11 mouse cellular contexts compared by ENCODE assay signal in the genomic region with DNA sequence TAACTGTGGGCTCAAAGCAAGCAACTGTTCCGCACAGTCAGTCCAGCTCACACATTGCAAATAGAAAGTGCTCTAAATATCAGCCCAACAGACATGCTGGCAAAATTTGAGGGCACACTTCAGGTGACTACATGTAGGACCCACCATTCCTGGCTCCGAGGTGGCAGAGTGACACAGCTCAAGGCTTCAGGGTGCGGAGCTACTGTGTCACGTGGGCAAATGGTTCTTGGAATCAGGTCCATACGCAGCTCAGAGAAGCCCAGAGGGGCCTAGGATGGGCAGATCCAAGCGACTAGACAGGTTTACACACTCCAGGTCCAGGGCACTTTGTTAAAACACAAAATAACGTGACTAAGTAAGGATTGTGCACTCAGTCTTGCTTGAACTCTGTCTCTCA.
A peak's percentile ranks its signal among the peaks of the same experiment; 100 is the strongest.
DNase-seq lines count a peak whose midpoint lies in the region; ATAC-seq and TF ChIP-seq lines count a peak whose summit lies in the region.
"Had no signal": no experiment of that assay in that cellular context is flagged by ENCODE, and none has a peak within 500 bp of the region (broad histone marks: within the 10 kb centered on the region; RNA-seq: fewer than 3 reads in every experiment).

No protein-coding gene starts in this region.

- TF ChIP-seq CTCF in gastrocnemius, adult 2 months (IDR thresholded peaks at IDR 0.05): no peak
- no peak for TF ChIP-seq CTCF in kidney, adult 2 months (conservative IDR thresholded peaks at IDR 0.05; ENCODE audit: insufficient read depth, insufficient read length, low read depth, low read length)

- no peak overlapping the region for H3K4me2 ChIP-seq in limb, embryonic 11.5 days (ENCODE audit: low read depth, severe bottlenecking)

- no peaks in the 10 kb centered on the region for H3K27me3 ChIP-seq in kidney, adult 2 months (replicated peaks; ENCODE audit: control insufficient read depth, insufficient read depth, low read length)
- no peaks in the 10 kb centered on the region for H3K27me3 ChIP-seq in limb, embryonic 11.5 days (ENCODE audit: control insufficient read depth, insufficient read depth, low read length)

- peak overlapping the region; percentile 25; the same call in 1 of the 2 replicates for H3K4me3 ChIP-seq in gastrocnemius, adult 2 months
- H3K4me3 ChIP-seq in kidney, adult 2 months (ENCODE audit: insufficient read depth, low read depth, low read length): no peak overlapping the region
- H3K4me3 ChIP-seq in brown adipose tissue, adult 24 weeks (ENCODE audit: insufficient read depth, low read depth, low read length): peak overlapping the region; percentile 29
- H3K4me3 ChIP-seq in limb, embryonic 11.5 days (ENCODE audit: low read depth, low read length): no peak overlapping the region

- H3K27ac ChIP-seq in gastrocnemius, adult 2 months: peak overlapping the region; percentile 91
- peak overlapping the region; percentile 19; the same call in 1 of the 2 replicates for H3K27ac ChIP-seq in kidney, adult 2 months (ENCODE audit: insufficient read depth, low read depth, low read length)
- peak overlapping the region; percentile 31; the same call in 1 of the 2 replicates for H3K27ac ChIP-seq in brown adipose tissue, adult 24 weeks (replicated peaks; ENCODE audit: low read depth, low read length)
- peak overlapping the region; percentile 56; the same call in 1 of the 2 replicates for H3K27ac ChIP-seq in limb, embryonic 11.5 days (replicated peaks; ENCODE audit: low read depth, low read length)
- H3K27ac ChIP-seq: macrophage had no signal

- H3K4me1 ChIP-seq in kidney, adult 2 months (ENCODE audit: control insufficient read depth, insufficient read depth, low read length): no peaks in the 10 kb centered on the region
- peaks cover 6% of the 10 kb centered on the region; the same call in 1 of the 2 replicates for H3K4me1 ChIP-seq in brown adipose tissue, adult 24 weeks (ENCODE audit: control insufficient read depth, insufficient read depth, insufficient read length, low read length)
- peaks cover 7% of the 10 kb centered on the region for H3K4me1 ChIP-seq in limb, embryonic 11.5 days (ENCODE audit: control insufficient read depth, insufficient read depth, low read length)

- H3K9me3 ChIP-seq in limb, embryonic 11.5 days (ENCODE audit: control insufficient read depth, low read length): no peaks in the 10 kb centered on the region

- 66% methylated on average over 7 of the region's 7 CpGs for WGBS in kidney, adult 2 months
- WGBS in limb, embryonic 11.5 days: 72% methylated on average over 7 of the region's 7 CpGs

- intact Hi-C loops in gastrocnemius, adult 2 months (cut with DNase I): loop anchor here (2.0 to 10.0 kb wide), 3 partner anchors 137 to 599 kb away; no protein-coding TSS in a partner anchor
- intact Hi-C loops in gastrocnemius, postnatal 36 days (cut with DNase I): loop anchor here (10.0 kb wide), 1 partner anchor 131 kb away; no protein-coding TSS in a partner anchor

- peak; percentile 52 for DNase-seq in gastrocnemius, adult 2 months
- DNase-seq in gastrocnemius, postnatal 36 days: no peak
- peak; percentile 41 for DNase-seq in kidney, adult 2 months
- DNase-seq in kidney, adult 9 months: no peak
- DNase-seq in limb, embryonic 11.5 days (ENCODE audit: low spot score): no peak
- DNase-seq in frontal cortex, postnatal 36 days (ENCODE audit: low spot score in 2 of 2): no peak
- DNase-seq: thymus, postnatal 25 days had no signal

- no peak overlapping the region for H3K9ac ChIP-seq in limb, embryonic 11.5 days (ENCODE audit: low read length)

- no peak for TF ChIP-seq POLR2A in kidney, adult 2 months (IDR thresholded peaks at IDR 0.05; ENCODE audit: low read depth, low read length)

- ATAC-seq in limb, embryonic 11.5 days (ENCODE audit: insufficient number of reproducible peaks, low FRiP score, low TSS enrichment, low read depth): no peak
- ATAC-seq in inflammation-experienced regulatory T-cells, adult 6 months: no peak

- no peaks in the 10 kb centered on the region for H3K36me3 ChIP-seq in kidney, adult 2 months (ENCODE audit: control insufficient read depth, insufficient read depth, low read length)
- no peaks in the 10 kb centered on the region for H3K36me3 ChIP-seq in limb, embryonic 11.5 days (ENCODE audit: control insufficient read depth, insufficient read depth, low read length)
- H3K36me3 ChIP-seq: G1E had no signal

Comparison
In these comparisons a context has a peak if more than half of its experiments do, and no peak if none do; other contexts are left out.
1. DNase-seq: peak in gastrocnemius, adult 2 months (single experiment) and kidney, adult 2 months (single experiment); none in gastrocnemius, postnatal 36 days (0 of 2), kidney, adult 9 months (single experiment), limb, embryonic 11.5 days (single experiment) and frontal cortex, postnatal 36 days (0 of 2).
2. H3K27ac ChIP-seq: peak in every context shown above with its lines; median percentile 91 in gastrocnemius, adult 2 months; 56 in limb, embryonic 11.5 days; 31 in brown adipose tissue, adult 24 weeks; 19 in kidney, adult 2 months.
3. H3K4me3 ChIP-seq: peak in gastrocnemius, adult 2 months (single experiment) and brown adipose tissue, adult 24 weeks (single experiment); none in kidney, adult 2 months (single experiment) and limb, embryonic 11.5 days (single experiment).